Mouse (Mus musculus) fat pad, adult 2 months (tissue): ENCODE data around the gene Mfsd4b4.
"Not testable (repeated sequence)": the region's sequence is repeated elsewhere in the genome, so short reads cannot be mapped to it uniquely, and the experiment has no call there.

ENCODE experiments used
- DNase-seq: peaks from one replicate; pipeline ENCODE4 v3.0.0-alpha.2; 2011; ENCODE audit warnings: low read depth, low spot score; ENCODE audit errors: extremely low read depth

Gene Mfsd4b4

GRCm38 (mm10) chr10:39898874-39899371, at the start of gene Mfsd4b4:
Mfsd4b4 (minus strand) TSS chr10:39899238.
- DNase-seq, result peak; percentile 67

GRCm38 (mm10) chr10:39947195-39947594, 48.2 kb upstream of the Mfsd4b4 start:
- DNase-seq, result not testable (repeated sequence)

- DNase-seq, result no peak
Measured at GRCm38 (mm10) chr10:39936553-39936952, 37.5 kb upstream of the Mfsd4b4 start.

GRCm38 (mm10) chr10:39926616-39927139, 27.6 kb upstream of the Mfsd4b4 start, which contains the start of gene Mfsd4b2:
Mfsd4b2 (minus strand) TSS chr10:39926923.
- no peak for DNase-seq

DNA sequence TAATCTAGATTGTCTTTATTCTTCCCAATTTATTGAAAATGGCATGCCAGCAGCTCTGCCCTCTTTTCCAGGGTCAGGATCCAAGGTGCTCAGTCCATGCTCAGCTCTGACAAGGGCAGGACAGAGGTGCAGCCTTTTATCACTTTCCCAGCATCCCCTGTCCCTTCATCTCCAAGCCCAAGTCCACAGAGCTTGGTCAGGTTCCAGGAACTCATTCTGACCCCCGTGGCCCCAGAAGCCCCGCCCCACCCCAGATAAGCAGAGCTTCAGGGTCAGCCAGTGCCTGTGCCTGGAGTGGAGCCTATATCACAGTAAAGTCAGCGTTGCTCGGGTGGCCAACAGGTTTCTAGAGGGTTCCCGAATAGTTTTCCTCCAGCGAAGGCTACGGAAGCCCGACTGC, 25.5 kb upstream of the Mfsd4b4 start:
- not testable (repeated sequence) for DNase-seq

DNA sequence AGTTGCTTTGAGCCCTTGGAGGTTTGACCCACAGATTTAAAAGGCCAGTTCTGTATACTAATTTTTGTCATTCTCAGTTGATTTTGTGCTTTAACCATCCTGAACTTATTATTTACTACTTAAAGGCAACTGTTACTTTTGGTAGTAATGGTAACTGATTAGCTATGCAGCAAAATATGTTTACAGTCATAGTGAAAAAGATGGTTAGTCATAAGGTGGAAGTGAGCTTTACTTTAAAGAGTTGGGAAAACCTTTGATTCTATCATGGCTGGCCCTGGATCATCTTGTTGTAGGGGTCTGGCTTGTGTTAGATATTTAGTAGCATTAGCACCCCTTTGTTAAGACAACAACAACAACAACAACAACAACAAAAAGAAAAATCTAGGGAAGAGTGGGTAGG, 13.6 kb upstream of the Mfsd4b4 start:
- DNase-seq, result no peak

DNA sequence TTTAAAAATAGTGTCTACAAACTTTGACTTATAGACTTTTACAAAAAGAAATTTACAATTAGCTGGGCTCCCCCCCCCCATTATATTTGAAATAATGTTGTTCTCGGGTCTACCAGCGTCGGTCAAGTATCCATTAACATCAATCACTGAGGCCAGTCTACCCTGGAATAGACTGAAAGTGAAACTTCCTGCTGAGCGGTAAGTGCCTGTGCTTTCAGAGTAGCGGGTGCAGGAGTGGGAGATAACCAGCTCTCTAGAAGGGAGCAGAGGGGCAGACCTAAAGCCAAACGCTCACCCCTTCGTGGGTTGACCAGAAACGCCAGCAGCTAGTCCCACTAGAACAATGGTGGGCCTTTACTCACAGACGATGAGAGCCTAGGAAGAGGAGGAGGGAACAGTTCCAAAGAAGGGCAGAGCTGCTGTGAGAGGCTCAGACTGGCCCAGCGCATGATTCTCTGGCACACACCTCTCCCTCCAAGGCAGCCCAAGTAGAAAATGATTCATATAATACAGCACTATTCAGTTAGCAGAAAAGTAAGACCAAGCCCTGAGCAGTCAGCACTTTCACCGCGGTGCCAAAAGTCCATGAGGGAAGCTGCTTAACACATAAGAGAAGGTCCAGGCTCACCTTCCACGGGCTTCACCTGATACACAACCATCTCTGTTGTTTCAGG, 9.9 kb upstream of the Mfsd4b4 start:
- no peak for DNase-seq

DNA sequence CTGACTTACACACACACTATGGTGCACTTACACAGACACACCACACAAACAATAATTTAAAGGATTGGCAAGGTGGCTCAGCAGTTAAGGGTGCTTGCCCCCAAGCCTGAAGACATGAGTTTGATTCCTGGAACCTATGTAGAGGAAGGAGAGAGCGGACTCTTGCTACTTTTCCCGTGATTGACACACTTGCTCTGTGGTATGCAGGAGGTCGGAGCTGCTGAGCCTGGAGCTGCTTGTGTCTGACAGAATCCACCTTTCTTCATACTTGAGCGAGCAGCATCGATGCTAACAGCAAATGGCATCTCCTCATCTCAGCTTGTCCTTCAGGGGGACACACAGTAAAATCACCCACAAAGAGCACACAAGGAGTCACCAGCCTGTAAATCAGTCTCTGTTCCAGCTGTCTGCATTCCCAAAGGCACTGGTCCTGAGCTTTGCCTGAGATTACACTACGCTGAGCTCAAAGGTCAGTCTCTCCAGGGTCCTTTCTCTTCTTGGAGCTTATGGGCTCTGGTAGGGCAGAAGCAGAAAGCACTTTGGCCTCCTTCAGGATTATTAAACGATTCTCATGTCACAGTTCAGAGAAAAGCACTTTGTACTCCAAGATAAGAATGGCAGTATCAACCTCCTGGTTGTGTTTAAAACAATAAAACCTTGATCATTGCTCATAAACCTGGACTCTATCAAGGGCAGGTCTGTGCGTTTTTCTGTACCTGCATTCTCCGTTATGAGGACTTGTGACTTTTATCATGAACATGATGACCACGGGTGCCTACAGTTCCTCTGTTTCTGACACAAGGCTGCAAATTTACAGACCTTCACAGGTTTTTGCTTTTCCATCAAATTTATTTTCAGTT, 8.0 kb upstream of the Mfsd4b4 start:
- no peak for DNase-seq

GRCm38 (mm10) chr10:39904191-39904590, 5.2 kb upstream of the Mfsd4b4 start:
- no peak for DNase-seq

- DNase-seq, result no peak
Measured at GRCm38 (mm10) chr10:39896503-39896902, 2.5 kb downstream of the Mfsd4b4 start.

DNA sequence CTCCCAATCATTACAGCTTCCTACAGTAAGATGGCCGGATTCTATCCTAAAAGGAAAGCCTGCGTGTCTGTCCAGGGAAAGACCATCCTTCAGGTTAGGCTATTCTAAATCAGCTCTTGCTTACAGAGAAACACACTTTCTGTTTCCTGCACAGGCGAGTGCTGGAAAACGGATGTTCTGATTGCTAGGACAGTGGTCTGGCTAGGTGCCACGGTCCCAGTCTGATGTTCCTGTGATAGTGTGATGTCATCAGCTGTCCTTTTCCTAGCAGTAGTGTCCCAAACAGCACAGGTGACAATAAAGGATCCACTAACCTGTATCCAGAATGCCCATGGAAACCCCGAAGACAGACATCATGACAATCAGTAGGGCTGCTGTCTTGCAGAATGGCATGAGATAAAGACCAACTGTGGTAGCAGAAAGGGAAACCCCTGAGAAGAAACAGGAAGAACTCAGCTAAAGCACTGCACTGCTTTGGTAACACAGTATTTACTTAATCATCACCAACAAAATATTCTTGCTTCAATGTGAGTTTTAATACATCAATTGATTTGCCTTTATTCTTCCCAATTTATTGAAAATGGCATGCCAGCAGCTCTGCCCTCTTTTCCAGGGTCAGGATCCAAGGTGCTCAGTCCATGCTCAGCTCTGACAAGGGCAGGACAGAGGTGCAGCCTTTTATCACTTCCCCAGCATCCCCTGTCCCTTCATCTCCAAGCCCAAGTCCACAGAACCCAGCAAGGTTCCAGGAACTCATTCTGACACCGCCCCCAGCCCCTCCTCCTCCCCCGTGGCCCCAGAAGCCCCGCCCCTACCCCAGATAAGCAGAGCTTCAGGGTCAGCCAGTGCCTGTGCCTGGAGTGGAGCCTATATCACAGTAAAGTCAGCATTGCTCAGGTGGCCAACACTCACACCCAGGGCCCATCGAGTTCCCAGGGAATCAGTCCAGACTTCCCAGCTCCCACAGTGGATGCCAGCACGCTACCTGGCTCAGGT, 5.0 kb downstream of the Mfsd4b4 start:
- no peak for DNase-seq

DNA sequence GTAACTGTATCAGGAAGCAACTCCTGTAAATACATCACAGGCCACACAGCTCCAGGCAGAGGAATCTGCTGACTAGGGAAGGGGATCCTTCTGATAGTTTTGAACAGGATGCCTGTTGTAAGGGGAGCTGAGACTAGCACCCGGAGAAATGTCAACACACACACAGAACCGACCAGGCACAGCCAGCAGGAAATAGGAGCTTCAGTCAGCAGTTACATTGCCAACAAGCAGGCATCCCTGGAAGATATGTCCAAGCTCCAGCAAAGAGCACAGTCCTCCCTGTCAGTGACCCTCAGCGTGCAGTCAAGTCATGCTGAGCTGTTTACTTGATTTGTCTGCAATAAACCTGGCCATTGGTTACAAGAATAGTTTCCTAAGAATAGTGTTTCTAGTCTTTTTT, 10.4 kb downstream of the Mfsd4b4 start:
- no peak for DNase-seq

DNA sequence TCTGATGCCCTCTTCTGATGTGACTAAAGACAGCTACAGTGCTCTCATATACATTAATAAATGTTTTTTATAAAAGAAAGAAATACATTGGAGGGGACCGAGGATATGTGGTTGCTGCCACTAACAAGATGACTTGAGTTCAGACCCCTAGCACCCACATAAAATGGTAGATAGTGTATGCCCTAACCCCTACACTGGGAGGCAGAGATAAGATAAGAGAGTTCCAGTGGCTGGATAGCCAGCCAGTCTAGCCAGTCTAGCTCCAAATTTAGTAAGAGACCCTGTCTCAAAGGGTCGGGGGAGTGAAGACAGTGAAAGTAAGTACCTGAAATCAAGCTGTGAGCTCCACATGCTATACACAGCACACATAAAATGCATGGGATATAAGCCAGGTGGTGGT, 33.5 kb downstream of the Mfsd4b4 start:
- no peak for DNase-seq

- no peak for DNase-seq
Measured at GRCm38 (mm10) chr10:39842621-39843020, 56.4 kb downstream of the Mfsd4b4 start.
